Mouse (Mus musculus) hindbrain, embryonic 14.5 days (tissue): Measurements from ENCODE around the gene Plcg2. TPM values are rescaled to one million over a fixed set of nuclear protein-coding genes. Genes with fewer than 3 reads are reported as not detected.

Experiments
- ATAC-seq: fragments of 200-750 bp; cut with Nextera tagmentation; 2 replicates; pipeline ENCODE4 v1.8.0; 2017; ENCODE audit warnings: moderate number of reproducible peaks, mild to moderate bottlenecking, moderate TSS enrichment, moderate library complexity; ENCODE audit not compliant: low FRiP score
- DNase-seq: peaks from one replicate; pipeline ENCODE4 v3.0.0-alpha.2; 2015; ENCODE audit warnings: low spot score
- H3K27ac ChIP-seq: fragments of 300-500 bp; sonication (generic); 2 replicates; pipeline ENCODE4 v1.5.1; 2014; ENCODE audit warnings: mild to moderate bottlenecking, moderate library complexity
- H3K27me3 ChIP-seq: fragments of 300-500 bp; sonication (generic); 2 replicates; pipeline ENCODE4 v1.6.1; 2014; ENCODE audit warnings: mild to moderate bottlenecking, low read length, mixed read lengths; ENCODE audit not compliant: control insufficient read depth, insufficient read depth
- H3K36me3 ChIP-seq: fragments of 300-500 bp; sonication (generic); replicated peaks from 2 replicates; pipeline ENCODE4 v1.6.1; 2014; ENCODE audit not compliant: control insufficient read depth, insufficient read depth
- H3K4me1 ChIP-seq: fragments of 300-500 bp; sonication (generic); replicated peaks from 2 replicates; pipeline ENCODE4 v1.6.1; 2014; ENCODE audit warnings: antibody characterized with exemption, low read length, mixed read lengths; ENCODE audit not compliant: control insufficient read depth, insufficient read depth
- H3K4me2 ChIP-seq: fragments of 300-500 bp; sonication (generic); replicated peaks from 2 replicates; pipeline ENCODE4 v1.6.1; 2014; ENCODE audit warnings: mild to moderate bottlenecking, moderate library complexity
- H3K4me3 ChIP-seq: fragments of 300-500 bp; sonication (generic); replicated peaks from 2 replicates; pipeline ENCODE4 v1.5.1; 2014; ENCODE audit warnings: mild to moderate bottlenecking, low read length
- H3K9ac ChIP-seq: fragments of 300-500 bp; sonication (generic); 2 replicates; pipeline ENCODE4 v1.6.1; 2014
- H3K9me3 ChIP-seq: fragments of 300-500 bp; sonication (generic); 2 replicates; pipeline ENCODE4 v1.6.1; 2016; ENCODE audit warnings: low read length; ENCODE audit not compliant: control insufficient read depth
- WGBS: fragments of 180-500 bp; shearing (Covaris S2); extraction: QIAGEN DNeasy Blood & Tissue Kit; methylation state at CpG from one replicate; pipeline ENCODE4 v1.1.7; 2014; 5-methylcytosine and 5-hydroxymethylcytosine counted together
- polyA plus RNA-seq: library from polyadenylated mRNA; unstranded; fragments of >200 nt; fragmentation: Nextera tagmentation; extraction: Ambion mirVana; gene quantifications from 2 replicates; pipeline ENCODE4 v1.2.1, GENCODE M21; 2014

Gene Plcg2
- polyA plus RNA-seq, 1 experiment from 2014 or later: 1.2 TPM

GRCm38 (mm10) chr8:117479996-117480395, 18.1 kb upstream of the Plcg2 start:
- ATAC-seq (no peak), DNase-seq (no peak)
- no peak overlapping the region for H3K4me2 ChIP-seq
- H3K27ac ChIP-seq: no peak overlapping the region
- H3K9me3 ChIP-seq: no peaks in the 10 kb centered on the region
- no peak overlapping the region for H3K9ac ChIP-seq
- no peaks in the 10 kb centered on the region for H3K27me3 ChIP-seq
- WGBS: 95% methylated on average over 9 of the region's 9 CpGs
- no peak overlapping the region for H3K4me3 ChIP-seq
- no peaks in the 10 kb centered on the region for H3K36me3 ChIP-seq
- no peaks in the 10 kb centered on the region for H3K4me1 ChIP-seq

- no peaks in the 10 kb centered on the region for H3K4me1 ChIP-seq
- H3K4me2 ChIP-seq: no peak overlapping the region
- no peaks in the 10 kb centered on the region for H3K27me3 ChIP-seq
- no peaks in the 10 kb centered on the region for H3K36me3 ChIP-seq
- H3K4me3 ChIP-seq: no peak overlapping the region
- 67% methylated on average over 5 of the region's 5 CpGs for WGBS
- H3K9me3 ChIP-seq: no peaks in the 10 kb centered on the region
- ATAC-seq (no peak), DNase-seq (no peak)
- H3K9ac ChIP-seq: no peak overlapping the region
- no peak overlapping the region for H3K27ac ChIP-seq
Measured at GRCm38 (mm10) chr8:117480516-117480915, 17.6 kb upstream of the Plcg2 start.

GRCm38 (mm10) chr8:117481830-117482229, 16.3 kb upstream of the Plcg2 start:
- DNase-seq (no peak), ATAC-seq (no peak)
- Histone ChIP-seq H3K9me3 (no peaks in the 10 kb centered on the region), H3K4me1 (no peaks in the 10 kb centered on the region), H3K27ac (no peak overlapping the region), H3K9ac (no peak overlapping the region), H3K4me2 (no peak overlapping the region), H3K27me3 (no peaks in the 10 kb centered on the region), H3K36me3 (no peaks in the 10 kb centered on the region), H3K4me3 (no peak overlapping the region)
- 84% methylated on average over 5 of the region's 5 CpGs for WGBS

- DNase-seq (no peak), ATAC-seq (no peak)
- Histone ChIP-seq H3K27me3 (no peaks in the 10 kb centered on the region), H3K36me3 (no peaks in the 10 kb centered on the region), H3K4me3 (no peak overlapping the region), H3K4me1 (no peaks in the 10 kb centered on the region), H3K9me3 (no peaks in the 10 kb centered on the region), H3K27ac (no peak overlapping the region), H3K4me2 (no peak overlapping the region), H3K9ac (no peak overlapping the region)
- WGBS: 90% methylated on average over 8 of the region's 8 CpGs
Measured at GRCm38 (mm10) chr8:117484731-117485130, 13.4 kb upstream of the Plcg2 start.

- no peaks in the 10 kb centered on the region for H3K36me3 ChIP-seq
- no peaks in the 10 kb centered on the region for H3K9me3 ChIP-seq
- H3K4me2 ChIP-seq: no peak overlapping the region
- no peak overlapping the region for H3K27ac ChIP-seq
- no peaks in the 10 kb centered on the region for H3K27me3 ChIP-seq
- no peak overlapping the region for H3K9ac ChIP-seq
- no peak for DNase-seq
- no peak for ATAC-seq
- no peak overlapping the region for H3K4me3 ChIP-seq
- 76% methylated on average over 1 of the region's 1 CpGs for WGBS
- H3K4me1 ChIP-seq: no peaks in the 10 kb centered on the region
Measured at GRCm38 (mm10) chr8:117485316-117485715, 12.8 kb upstream of the Plcg2 start.

- no peaks in the 10 kb centered on the region for H3K36me3 ChIP-seq
- DNase-seq: no peak
- no peak overlapping the region for H3K27ac ChIP-seq
- no peaks in the 10 kb centered on the region for H3K27me3 ChIP-seq
- no peak overlapping the region for H3K4me2 ChIP-seq
- no peaks in the 10 kb centered on the region for H3K4me1 ChIP-seq
- 80% methylated on average over 10 of the region's 10 CpGs for WGBS
- no peaks in the 10 kb centered on the region for H3K9me3 ChIP-seq
- no peak overlapping the region for H3K4me3 ChIP-seq
- no peak for ATAC-seq
- H3K9ac ChIP-seq: no peak overlapping the region
Measured at GRCm38 (mm10) chr8:117488246-117489005, 9.7 kb upstream of the Plcg2 start.

- H3K4me3 ChIP-seq: no peak overlapping the region
- no peak for DNase-seq
- H3K27ac ChIP-seq: no peak overlapping the region
- H3K27me3 ChIP-seq: peaks cover 20% of the 10 kb centered on the region
- H3K9ac ChIP-seq: no peak overlapping the region
- peaks cover 4% of the 10 kb centered on the region; the same call in 1 of the 2 replicates for H3K4me1 ChIP-seq
- ATAC-seq: no peak
- no peaks in the 10 kb centered on the region for H3K36me3 ChIP-seq
- no peaks in the 10 kb centered on the region for H3K9me3 ChIP-seq
- no peak overlapping the region for H3K4me2 ChIP-seq
- WGBS: 14% methylated on average over 9 of the region's 9 CpGs
Measured at GRCm38 (mm10) chr8:117493543-117493942, 4.5 kb upstream of the Plcg2 start.

- H3K27me3 ChIP-seq: peaks cover 30% of the 10 kb centered on the region
- H3K4me2 ChIP-seq: no peak overlapping the region
- no peak for ATAC-seq
- no peak overlapping the region for H3K9ac ChIP-seq
- DNase-seq: no peak
- H3K27ac ChIP-seq: no peak overlapping the region
- H3K4me3 ChIP-seq: no peak overlapping the region
- H3K9me3 ChIP-seq: no peaks in the 10 kb centered on the region
- WGBS: 80% methylated on average over 2 of the region's 2 CpGs
- peaks cover 4% of the 10 kb centered on the region; the same call in 1 of the 2 replicates for H3K4me1 ChIP-seq
- H3K36me3 ChIP-seq: no peaks in the 10 kb centered on the region
Measured at GRCm38 (mm10) chr8:117494874-117495273, 3.2 kb upstream of the Plcg2 start.

GRCm38 (mm10) chr8:117498915-117499540, 937 bp downstream of the Plcg2 start:
- Histone ChIP-seq H3K27me3 (peaks cover 30% of the 10 kb centered on the region), H3K4me1 (peaks cover 4% of the 10 kb centered on the region; the same call in 1 of the 2 replicates), H3K9me3 (no peaks in the 10 kb centered on the region), H3K4me3 (peak overlapping the region; percentile 48), H3K9ac (no peak overlapping the region), H3K27ac (no peak overlapping the region), H3K4me2 (peak overlapping the region; percentile 98), H3K36me3 (no peaks in the 10 kb centered on the region)
- WGBS: 8% methylated on average over 20 of the region's 20 CpGs
- no peak for DNase-seq
- ATAC-seq: no peak
